Mouse (Mus musculus) thymus, adult 2 months (tissue): ENCODE results near the gene Enkd1. TPM values are rescaled to one million over a fixed set of nuclear protein-coding genes. Genes with fewer than 3 reads are reported as not detected.
A peak's percentile ranks its signal among the peaks of the same experiment; 100 is the strongest.

Experiments used
- DNase-seq: peaks from one replicate; pipeline ENCODE4 v3.0.0; 2021
- H3K27ac ChIP-seq: fragments of 200-500 bp; 2 replicates; pipeline ENCODE4 v1.5.1; 2012; ENCODE audit warnings: low read length, control low read depth; ENCODE audit not compliant: control insufficient read depth, insufficient read depth
- H3K27me3 ChIP-seq: fragments of 200-500 bp; 2 replicates; pipeline ENCODE4 v1.6.1; 2012; ENCODE audit warnings: mild to moderate bottlenecking, low read length, moderate library complexity, mixed read lengths; ENCODE audit not compliant: control insufficient read depth, insufficient read depth
- H3K36me3 ChIP-seq: fragments of 200-500 bp; 2 replicates; pipeline ENCODE4 v1.6.1; 2012; ENCODE audit warnings: mild to moderate bottlenecking, low read length, moderate library complexity; ENCODE audit not compliant: control insufficient read depth, insufficient read depth
- H3K4me1 ChIP-seq: fragments of 200-500 bp; replicated peaks from 2 replicates; pipeline ENCODE4 v1.6.1; 2012; ENCODE audit warnings: low read length; ENCODE audit not compliant: control insufficient read depth, insufficient read depth
- H3K4me3 ChIP-seq: fragments of 200-500 bp; 2 replicates; pipeline ENCODE4 v1.5.1; 2012; ENCODE audit warnings: mild to moderate bottlenecking, low read length, control low read depth, moderate library complexity; ENCODE audit not compliant: control insufficient read depth, insufficient read depth
- CTCF ChIP-seq: fragments of 200-500 bp; IDR thresholded peaks from 2 replicates; pipeline ENCODE4 v1.5.1; 2012; ENCODE audit warnings: mild to moderate bottlenecking, control low read depth, low read length, moderate library complexity, borderline replicate concordance; ENCODE audit not compliant: control insufficient read depth, poor library complexity, insufficient read depth; ENCODE audit errors: extremely low read depth
- POLR2A ChIP-seq: fragments of 200-500 bp; IDR thresholded peaks from 2 replicates; pipeline ENCODE4 v1.6.1; 2012; ENCODE audit warnings: mild to moderate bottlenecking, low read length, control low read depth, moderate library complexity; ENCODE audit not compliant: control insufficient read depth, poor library complexity, insufficient read depth; ENCODE audit errors: extremely low read depth
- WGBS: fragments of 180-500 bp; shearing (Covaris S2); methylation state at CpG from one replicate; pipeline ENCODE4 v1.1.7; 2018; 5-methylcytosine and 5-hydroxymethylcytosine counted together
- polyA plus RNA-seq: library from polyadenylated mRNA; depleted of rRNA; stranded (reverse); fragments of >200 nt; gene quantifications from 2 replicates; pipeline ENCODE4 v1.2.3, GENCODE M21; 2012

Gene Enkd1
- polyA plus RNA-seq, 1 experiment = 46.7 TPM

DNA sequence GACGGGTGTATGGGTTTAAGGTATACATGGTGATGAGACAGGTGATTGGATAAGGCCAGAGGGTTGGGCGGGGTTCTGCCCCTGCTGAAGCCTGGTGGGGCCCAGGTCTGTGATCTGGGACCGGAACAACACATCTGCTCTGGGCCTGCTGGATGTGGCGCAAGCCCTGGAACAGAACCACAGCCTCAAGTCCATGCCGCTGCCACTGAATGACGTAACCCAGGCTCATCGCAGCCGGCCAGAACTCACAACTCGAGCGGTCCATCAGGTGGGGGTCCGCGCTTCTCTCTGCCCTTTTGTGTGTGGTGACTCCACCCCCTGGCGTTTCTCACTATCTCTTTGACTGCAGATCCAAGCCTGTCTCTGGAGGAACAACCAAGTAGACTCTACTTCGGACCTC is 17.0 kb downstream of the Enkd1 start:
- no peak overlapping the region for H3K4me3 ChIP-seq
- H3K27me3 ChIP-seq = no peaks in the 10 kb centered on the region
- WGBS = 97% methylated on average over 14 of the region's 14 CpGs
- peaks cover 22% of the 10 kb centered on the region for H3K4me1 ChIP-seq
- H3K27ac ChIP-seq = no peak overlapping the region
- TF ChIP-seq POLR2A (no peak), CTCF (no peak)
- peaks cover 77% of the 10 kb centered on the region for H3K36me3 ChIP-seq
- no peak for DNase-seq

- DNase-seq = no peak
- no peak for TF ChIP-seq CTCF
- TF ChIP-seq POLR2A = no peak
- Histone ChIP-seq H3K27me3 (no peaks in the 10 kb centered on the region), H3K27ac (no peak overlapping the region), H3K36me3 (peaks cover 67% of the 10 kb centered on the region), H3K4me3 (no peak overlapping the region), H3K4me1 (peaks cover 25% of the 10 kb centered on the region)
- WGBS = 97% methylated on average over 9 of the region's 9 CpGs
Observed at GRCm38 (mm10) chr8:105689983-105690360, 18.0 kb downstream of the Enkd1 start.

DNA sequence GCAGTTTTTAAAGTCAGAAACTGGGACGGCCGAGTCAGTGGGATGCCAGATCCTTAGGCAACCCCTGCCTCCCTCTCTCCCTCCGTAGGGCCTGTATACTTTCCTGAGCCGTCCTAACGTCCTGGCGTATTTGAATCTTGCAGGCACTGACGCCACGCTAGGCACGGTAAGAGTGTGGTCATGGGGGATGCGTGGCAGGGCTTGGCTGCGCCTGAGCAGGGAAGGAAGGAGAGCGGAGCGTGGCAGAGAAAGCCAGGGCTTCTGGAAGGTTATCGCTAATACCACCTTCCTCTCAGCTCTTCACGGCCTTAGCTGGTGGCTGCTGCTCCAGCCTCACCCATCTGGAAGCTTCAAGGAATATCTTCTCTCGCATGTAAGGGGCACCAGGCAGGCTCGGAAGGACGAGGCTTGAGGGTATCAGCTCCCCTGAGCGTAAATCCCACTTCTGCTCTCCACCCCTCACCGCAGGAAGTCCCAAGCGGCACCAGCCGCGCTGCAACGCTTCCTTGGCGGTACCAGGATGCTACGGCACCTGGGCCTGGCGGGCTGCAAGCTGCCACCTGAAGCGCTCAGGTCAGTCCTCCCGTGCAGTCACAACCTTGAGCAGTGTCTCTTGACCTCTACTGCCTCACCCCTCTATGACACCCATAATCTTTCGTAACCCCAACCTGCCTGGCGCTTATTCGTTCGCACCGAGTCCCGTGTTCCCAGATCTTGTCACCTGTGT is 18.6 kb downstream of the Enkd1 start:
- peaks cover 61% of the 10 kb centered on the region for H3K36me3 ChIP-seq
- TF ChIP-seq CTCF (no peak), POLR2A (no peak)
- H3K27ac ChIP-seq = no peak overlapping the region
- H3K4me1 ChIP-seq = peaks cover 31% of the 10 kb centered on the region
- WGBS = 96% methylated on average over 35 of the region's 35 CpGs
- DNase-seq = no peak
- no peaks in the 10 kb centered on the region for H3K27me3 ChIP-seq
- H3K4me3 ChIP-seq = no peak overlapping the region

GRCm38 (mm10) chr8:105688242-105688752 is 19.7 kb downstream of the Enkd1 start:
- H3K4me3 ChIP-seq = no peak overlapping the region
- no peak for TF ChIP-seq CTCF
- TF ChIP-seq POLR2A = no peak
- peaks cover 57% of the 10 kb centered on the region for H3K36me3 ChIP-seq
- WGBS = 94% methylated on average over 14 of the region's 14 CpGs
- H3K27ac ChIP-seq = no peak overlapping the region
- no peaks in the 10 kb centered on the region for H3K27me3 ChIP-seq
- no peak for DNase-seq
- H3K4me1 ChIP-seq = peaks cover 35% of the 10 kb centered on the region

DNA sequence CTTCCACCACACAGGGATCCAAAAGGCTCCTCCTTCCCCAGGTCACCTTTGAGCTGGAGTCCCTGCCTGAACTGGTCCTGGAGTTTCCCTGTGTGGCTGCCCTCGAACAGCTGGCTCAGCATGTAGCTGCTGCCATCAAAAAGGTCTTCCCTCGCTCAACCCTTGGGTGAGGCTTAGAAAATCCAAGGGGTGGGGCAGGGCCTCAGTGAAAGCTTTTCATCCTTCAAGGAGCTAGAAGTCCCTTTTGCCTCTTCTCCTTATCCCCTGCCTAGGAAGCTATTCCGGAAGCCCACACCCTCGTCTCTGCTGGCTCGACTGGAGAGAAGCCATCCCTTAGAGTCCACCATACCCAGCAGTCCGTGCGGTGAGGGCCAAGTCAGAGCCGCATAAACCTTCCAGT is 20.5 kb downstream of the Enkd1 start:
- TF ChIP-seq POLR2A (no peak), CTCF (no peak)
- no peak for DNase-seq
- H3K4me1 ChIP-seq = peaks cover 35% of the 10 kb centered on the region
- H3K4me3 ChIP-seq = no peak overlapping the region
- 91% methylated on average over 8 of the region's 8 CpGs for WGBS
- no peaks in the 10 kb centered on the region for H3K27me3 ChIP-seq
- H3K36me3 ChIP-seq = peaks cover 57% of the 10 kb centered on the region
- peak overlapping the region; percentile 95; the same call in 1 of the 2 replicates for H3K27ac ChIP-seq

GRCm38 (mm10) chr8:105686551-105686950 is 21.5 kb downstream of the Enkd1 start:
- peak overlapping the region; percentile 60 for H3K4me3 ChIP-seq
- peak overlapping the region; percentile 95 for H3K27ac ChIP-seq

GRCm38 (mm10) chr8:105685796-105686308 is 22.2 kb downstream of the Enkd1 start, which contains the start of gene Carmil2:
Gene Carmil2 (plus strand): TSS chr8:105686274.
- peak within 1 kb of the TSS; percentile 60 for H3K4me3 ChIP-seq
- DNase-seq = peak; percentile 99
- 1% methylated on average over 26 of the region's 26 CpGs for whole genome bisulfite sequencing
- TF ChIP-seq POLR2A (peak; percentile 92), CTCF (peak; percentile 95; the same call in 1 of the 2 replicates)
- H3K27me3 ChIP-seq = no peaks in the 10 kb centered on the region
- peaks cover 35% of the 10 kb centered on the region for H3K4me1 ChIP-seq
- H3K27ac ChIP-seq = peak within 1 kb of the TSS; percentile 95
- peaks cover 58% of the 10 kb centered on the region for H3K36me3 ChIP-seq

More at GRCm38 (mm10) chr8:105686551-105686950, 21.5 kb downstream of the Enkd1 start:
- Histone ChIP-seq H3K36me3 (peaks cover 58% of the 10 kb centered on the region), H3K27me3 (no peaks in the 10 kb centered on the region), H3K4me1 (peaks cover 35% of the 10 kb centered on the region)
- no peak for TF ChIP-seq POLR2A
- no peak for TF ChIP-seq CTCF
- WGBS = 2% methylated on average over 6 of the region's 6 CpGs
- peak; percentile 50 for DNase-seq
